Mouse (Mus musculus) heart, adult 2 months (tissue): Measurements from ENCODE around the gene Hs3st5. TPM values are rescaled to one million over a fixed set of nuclear protein-coding genes. Genes with fewer than 3 reads are reported as not detected.
"Not testable (repeated sequence)": the region's sequence is repeated elsewhere in the genome, so short reads cannot be mapped to it uniquely, and the experiment has no call there.

Experiments used
- DNase-seq, 2 experiments: peaks; one replicate each; pipeline ENCODE4 v3.0.0; 2021
- H3K27ac ChIP-seq: fragments of 200-600 bp; 2 replicates; pipeline ENCODE4 v1.8.1; 2022
- H3K27me3 ChIP-seq: fragments of 200-500 bp; 2 replicates; pipeline ENCODE4 v1.6.1; 2012; ENCODE audit warnings: mild to moderate bottlenecking, low read length, inconsistent platforms, mixed read lengths; ENCODE audit not compliant: control insufficient read depth, insufficient read depth
- H3K36me3 ChIP-seq: fragments of 200-500 bp; 2 replicates; pipeline ENCODE4 v1.6.1; 2012; ENCODE audit warnings: low read length, inconsistent platforms; ENCODE audit not compliant: control insufficient read depth, insufficient read depth
- H3K4me1 ChIP-seq: fragments of 200-500 bp; 2 replicates; pipeline ENCODE4 v1.6.1; 2011; ENCODE audit warnings: low read length; ENCODE audit not compliant: control insufficient read depth, insufficient read depth
- H3K4me3 ChIP-seq: fragments of 200-600 bp; 2 replicates; pipeline ENCODE4 v1.8.1; 2022
- H3K79me2 ChIP-seq: fragments of 200-500 bp; replicated peaks from 2 replicates; pipeline ENCODE4 v1.6.1; 2012; ENCODE audit warnings: mild to moderate bottlenecking, inconsistent platforms, low read length, moderate library complexity, mixed read lengths; ENCODE audit not compliant: control insufficient read depth, insufficient read depth
- H3K9ac ChIP-seq: fragments of 200-500 bp; 2 replicates; pipeline ENCODE4 v1.6.1; 2012; ENCODE audit warnings: low read depth, mild to moderate bottlenecking, control low read depth, inconsistent platforms, low read length, mixed read lengths
- CTCF ChIP-seq: fragments of 200-600 bp; IDR thresholded peaks from 2 replicates; pipeline ENCODE4 v1.8.1; 2022; ENCODE audit warnings: antibody characterized with exemption, mild to moderate bottlenecking, moderate library complexity
- EP300 ChIP-seq: fragments of 200-500 bp; IDR thresholded peaks from 2 replicates; pipeline ENCODE4 v1.6.1; 2011; ENCODE audit warnings: low read depth, low read length, control low read depth; ENCODE audit not compliant: insufficient read depth
- POLR2A ChIP-seq: fragments of 200-500 bp; IDR thresholded peaks from 2 replicates; pipeline ENCODE4 v1.6.1; 2011; ENCODE audit warnings: mild to moderate bottlenecking, low read depth, low read length, control low read depth; ENCODE audit not compliant: insufficient read depth
- WGBS: fragments of 180-500 bp; shearing (Covaris S2); methylation state at CpG from one replicate; pipeline ENCODE4 v1.1.7; 2018; 5-methylcytosine and 5-hydroxymethylcytosine counted together
- intact Hi-C: fragments of 180-260 bp; cut with DNase I; formaldehyde crosslinking; loops from one replicate; pipeline ENCODE4 v1.15.1; 2025
- polyA plus RNA-seq: library from polyadenylated mRNA; depleted of rRNA; stranded (reverse); fragments of >200 nt; gene quantifications from 2 replicates; pipeline ENCODE4 v1.2.3, GENCODE M21; 2012
- total RNA-seq, 2 experiments: library from RNA; stranded (reverse); gene quantifications; 2 replicates each; pipeline ENCODE4 v1.2.3; 2021

Hs3st5 gene
- total and polyA plus RNA-seq, 3 experiments, result 0.49 to 4.7 (median 2.4) TPM

GRCm38 (mm10) chr10:36507991-36508546 lies 1.5 kb downstream of the Hs3st5 start:
- Histone ChIP-seq H3K27ac (no peak overlapping the region), H3K79me2 (no peaks in the 10 kb centered on the region), H3K9ac (no peak overlapping the region), H3K36me3 (no peaks in the 10 kb centered on the region), H3K4me3 (no peak overlapping the region), H3K27me3 (peaks cover 8% of the 10 kb centered on the region), H3K4me1 (no peaks in the 10 kb centered on the region)
- no peak for TF ChIP-seq CTCF
- no peak for TF ChIP-seq EP300
- no peak for TF ChIP-seq POLR2A
- no peak for DNase-seq
- intact Hi-C loops, result no loop called here
- 3% methylated on average over 18 of the region's 18 CpGs for WGBS

DNA sequence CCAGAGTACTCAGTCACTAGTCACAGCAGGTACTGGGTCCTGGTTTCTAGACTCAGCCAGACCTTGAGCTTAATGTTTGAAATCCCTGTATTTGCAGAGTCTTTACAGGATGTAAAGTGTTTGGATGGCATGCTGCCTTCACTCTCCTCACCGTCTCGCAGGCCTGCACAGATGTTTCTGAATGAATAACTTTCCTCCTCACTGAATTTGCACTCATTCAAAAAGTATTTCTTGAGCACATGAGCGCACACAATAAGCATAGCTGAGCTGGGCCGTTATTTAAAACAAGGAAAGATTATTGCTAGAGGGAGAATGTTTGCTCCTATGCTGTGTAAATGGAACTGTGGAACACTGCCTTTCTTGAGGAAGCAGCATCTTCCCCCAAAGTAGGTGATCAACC lies 2.9 kb downstream of the Hs3st5 start:
- WGBS, result 76% methylated on average over 4 of the region's 4 CpGs
- no peak overlapping the region for H3K4me3 ChIP-seq
- H3K36me3 ChIP-seq, result no peaks in the 10 kb centered on the region
- H3K4me1 ChIP-seq, result no peaks in the 10 kb centered on the region
- no peak for TF ChIP-seq POLR2A
- no peak for TF ChIP-seq EP300
- TF ChIP-seq CTCF, result no peak
- H3K9ac ChIP-seq, result no peak overlapping the region
- DNase-seq, result no peak
- H3K27ac ChIP-seq, result no peak overlapping the region
- intact Hi-C loops, result no loop called here
- peaks cover 8% of the 10 kb centered on the region for H3K27me3 ChIP-seq
- no peaks in the 10 kb centered on the region for H3K79me2 ChIP-seq

GRCm38 (mm10) chr10:36523881-36524280 lies 17.3 kb downstream of the Hs3st5 start:
- no peak for DNase-seq
- Histone ChIP-seq H3K27me3 (no peaks in the 10 kb centered on the region), H3K4me3 (no peak overlapping the region), H3K27ac (no peak overlapping the region), H3K79me2 (no peaks in the 10 kb centered on the region), H3K36me3 (no peaks in the 10 kb centered on the region), H3K9ac (no peak overlapping the region), H3K4me1 (no peaks in the 10 kb centered on the region)
- TF ChIP-seq POLR2A (no peak), EP300 (no peak), CTCF (no peak)
- intact Hi-C loops, result no loop called here

DNA sequence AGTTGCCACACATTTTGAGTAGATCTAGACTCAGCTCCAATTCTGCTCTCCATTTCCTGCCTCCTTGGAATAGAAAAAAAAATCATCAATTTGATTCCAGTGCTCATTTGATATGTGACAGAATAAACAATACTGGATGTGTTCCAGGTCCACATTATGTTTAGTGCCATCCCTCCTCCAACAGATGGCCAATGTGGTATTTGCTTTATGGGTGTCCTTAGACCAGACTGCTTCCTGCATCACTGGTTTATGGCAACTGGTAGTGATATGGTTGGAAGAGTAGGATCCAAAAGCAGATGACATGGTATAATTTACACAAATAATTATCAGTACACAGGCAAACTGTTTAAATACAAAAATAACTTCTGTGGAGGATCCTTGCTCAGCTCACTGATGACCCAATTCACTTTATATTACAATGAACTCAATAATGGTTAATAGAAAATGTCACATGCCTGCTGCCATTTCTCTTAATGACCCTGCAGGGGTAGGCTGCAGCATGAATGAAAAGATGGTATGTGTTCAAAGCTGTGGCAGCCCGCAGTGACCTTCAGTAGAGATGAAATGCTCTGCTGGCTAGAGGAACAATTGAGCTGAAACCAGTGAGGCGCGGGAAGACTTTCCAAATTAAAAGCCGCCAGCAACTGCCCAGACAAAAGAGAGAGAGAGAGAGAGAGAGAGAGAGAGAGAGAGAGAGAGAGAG lies 27.2 kb downstream of the Hs3st5 start:
- no peaks in the 10 kb centered on the region for H3K27me3 ChIP-seq
- 84% methylated on average over 4 of the region's 4 CpGs for WGBS
- no peak for DNase-seq
- no peak overlapping the region for H3K9ac ChIP-seq
- no peaks in the 10 kb centered on the region for H3K36me3 ChIP-seq
- no peaks in the 10 kb centered on the region for H3K79me2 ChIP-seq
- H3K4me3 ChIP-seq, result no peak overlapping the region
- no peak overlapping the region for H3K27ac ChIP-seq
- no peaks in the 10 kb centered on the region for H3K4me1 ChIP-seq
- no peak for TF ChIP-seq CTCF
- no peak for TF ChIP-seq EP300
- TF ChIP-seq POLR2A, result no peak
- intact Hi-C loops, result no loop called here

- no peak for DNase-seq
- no peaks in the 10 kb centered on the region for H3K79me2 ChIP-seq
- 12% methylated on average over 2 of the region's 2 CpGs for WGBS
- H3K27me3 ChIP-seq, result no peaks in the 10 kb centered on the region
- no peaks in the 10 kb centered on the region for H3K4me1 ChIP-seq
- no peak overlapping the region for H3K9ac ChIP-seq
- H3K4me3 ChIP-seq, result no peak overlapping the region
- intact Hi-C loops, result loop anchor here (5.0 kb wide), 1 partner anchor 226 kb away; no protein-coding TSS in a partner anchor
- TF ChIP-seq CTCF (peak; percentile 63), EP300 (no peak)
- no peak overlapping the region for H3K27ac ChIP-seq
- H3K36me3 ChIP-seq, result no peaks in the 10 kb centered on the region
Observed at GRCm38 (mm10) chr10:36546622-36547021, 40.0 kb downstream of the Hs3st5 start.

- WGBS, result 94% methylated on average over 1 of the region's 1 CpGs
- H3K27me3 ChIP-seq, H3K9ac ChIP-seq, H3K27ac ChIP-seq, H3K4me3 ChIP-seq, H3K36me3 ChIP-seq, H3K79me2 ChIP-seq, DNase-seq, H3K4me1 ChIP-seq: not testable (repeated sequence)
- intact Hi-C loops, result loop anchor here (5.0 kb wide), 1 partner anchor 225 kb away; no protein-coding TSS in a partner anchor
Observed at GRCm38 (mm10) chr10:36547713-36548112, 41.1 kb downstream of the Hs3st5 start.
